Mouse (Mus musculus): ENCODE data around the gene Mecom.

DNA sequence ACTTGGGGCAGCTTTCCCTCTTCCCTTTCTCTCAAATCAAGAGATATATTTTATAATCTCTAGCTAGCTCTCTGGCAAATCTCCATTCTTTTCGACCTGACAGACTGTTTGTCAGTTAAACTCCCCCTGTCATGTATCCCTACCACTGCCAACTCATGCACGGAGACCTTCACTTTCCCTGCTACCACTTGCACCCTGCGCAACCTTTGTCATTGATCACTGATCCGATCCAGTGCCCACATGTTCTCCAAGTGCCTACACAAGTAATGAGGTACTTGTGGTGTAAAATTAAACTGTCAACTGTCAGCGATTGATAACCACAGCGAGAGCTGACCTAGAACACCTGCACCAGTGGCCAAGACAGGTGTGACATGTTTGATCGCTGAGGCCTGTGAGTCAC is 95.3 kb downstream of the Mecom start:
- no peak for TF ChIP-seq POLR2A (IDR thresholded peaks at IDR 0.05; ENCODE audit: borderline replicate concordance, insufficient read depth, low read length)
- TF ChIP-seq CTCF (IDR thresholded peaks at IDR 0.05; ENCODE audit: borderline replicate concordance, insufficient read depth, low read depth, low read length) = no peak
